Mouse (Mus musculus) Patski (cell line): ENCODE results near the gene Sorcs2. TPM values are rescaled to one million over a fixed set of nuclear protein-coding genes. Genes with fewer than 3 reads are reported as not detected.

Experiments used
- ATAC-seq: fragments of 100-300 bp; one replicate; pipeline ENCODE4 v1.8.0; 2021
- CTCF ChIA-PET: fragments of 350-600 bp; sonication (Branson Sonifier 250); formaldehyde crosslinking; loops from one replicate; lab custom pipeline; 2022; ENCODE audit warnings: inconsistent platforms; lab: Charles Lee
- POLR2A ChIA-PET: fragments of 350-600 bp; sonication (Branson Sonifier 250); formaldehyde crosslinking; loops from one replicate; lab custom pipeline; 2022; ENCODE audit warnings: antibody characterized with exemption, inconsistent platforms; lab: Charles Lee
- DNase-seq: peaks from one replicate; pipeline ENCODE4 v3.0.0-alpha.2; 2011; ENCODE audit warnings: low read depth, low spot score
- H3K27me3 ChIP-seq: fragments of 371-371 bp; one replicate; pipeline ENCODE4 v1.5.1; 2021
- CTCF ChIP-seq: fragments of 100-300 bp; IDR thresholded peaks from one replicate; pipeline ENCODE4 v1.5.1; 2021
- in situ Hi-C: fragments of 300-500 bp; cut with MboI; formaldehyde crosslinking; loops from 3 replicates; pipeline ENCODE4 v1.11.1; 2018; ENCODE audit warnings: low pct_unique_long_range_greater_than_20kb, mixed read lengths
- polyA plus RNA-seq: library from polyadenylated mRNA; unstranded; gene quantifications from one replicate; pipeline ENCODE4 v1.2.3, GENCODE M21; 2021

Sorcs2 gene
- polyA plus RNA-seq, 1 experiment from 2014 or later, result 9.9 TPM

DNA sequence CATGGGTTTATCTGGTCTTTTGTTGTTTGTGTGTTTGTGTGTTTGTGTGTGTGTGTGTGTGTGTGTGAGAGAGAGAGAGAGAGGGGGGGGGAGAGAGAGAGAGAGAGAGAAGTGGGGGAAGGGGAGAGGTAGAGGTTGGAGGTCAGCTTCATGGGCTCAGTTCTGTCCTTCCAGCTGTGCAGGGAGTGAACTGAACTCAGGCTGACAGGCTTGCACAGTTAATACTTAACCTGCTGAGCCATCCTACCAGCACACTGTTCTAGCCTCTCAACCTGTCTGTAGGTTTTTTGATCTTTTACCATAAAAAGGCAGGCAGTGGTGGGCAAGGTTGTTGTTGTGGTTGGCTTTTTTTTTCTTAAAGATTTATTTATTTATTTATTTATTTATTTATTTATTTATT is 26.7 kb upstream of the Sorcs2 start:
- in situ Hi-C loops, result no loop called here
- POLR2A ChIA-PET, result no interaction called here
- ATAC-seq, result no peak
- H3K27me3 ChIP-seq, result no peaks in the 10 kb centered on the region
- CTCF ChIA-PET, result no interaction called here
- no peak for TF ChIP-seq CTCF
- no peak for DNase-seq

GRCm38 (mm10) chr5:36422689-36423088 is 24.8 kb upstream of the Sorcs2 start:
- in situ Hi-C loops, result no loop called here
- POLR2A ChIA-PET, result no interaction called here
- ATAC-seq, result peak; percentile 36
- DNase-seq, result no peak
- CTCF ChIA-PET, result no interaction called here
- H3K27me3 ChIP-seq, result no peaks in the 10 kb centered on the region
- TF ChIP-seq CTCF, result no peak

DNA sequence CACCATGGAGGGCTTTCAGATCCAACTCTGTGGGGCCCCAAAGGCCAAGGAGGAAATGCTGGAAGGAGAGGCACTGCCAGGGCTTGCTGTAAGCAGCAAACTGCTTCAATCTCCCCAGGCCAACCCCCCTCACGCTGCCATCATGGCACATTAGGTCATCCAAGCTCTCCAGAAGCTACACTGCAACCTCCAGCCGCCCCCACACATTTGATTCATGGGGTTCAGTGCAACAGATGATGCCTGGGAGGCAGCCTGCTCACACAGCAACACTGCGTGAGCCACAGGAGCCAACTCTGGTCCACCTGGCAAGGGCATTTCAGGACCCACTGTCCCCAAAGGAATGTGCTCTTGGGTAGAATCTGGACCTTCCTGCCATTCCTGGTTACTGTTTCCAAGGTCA is 21.9 kb upstream of the Sorcs2 start:
- ATAC-seq, result no peak
- ChIA-PET POLR2A (no interaction called here), CTCF (no interaction called here)

DNA sequence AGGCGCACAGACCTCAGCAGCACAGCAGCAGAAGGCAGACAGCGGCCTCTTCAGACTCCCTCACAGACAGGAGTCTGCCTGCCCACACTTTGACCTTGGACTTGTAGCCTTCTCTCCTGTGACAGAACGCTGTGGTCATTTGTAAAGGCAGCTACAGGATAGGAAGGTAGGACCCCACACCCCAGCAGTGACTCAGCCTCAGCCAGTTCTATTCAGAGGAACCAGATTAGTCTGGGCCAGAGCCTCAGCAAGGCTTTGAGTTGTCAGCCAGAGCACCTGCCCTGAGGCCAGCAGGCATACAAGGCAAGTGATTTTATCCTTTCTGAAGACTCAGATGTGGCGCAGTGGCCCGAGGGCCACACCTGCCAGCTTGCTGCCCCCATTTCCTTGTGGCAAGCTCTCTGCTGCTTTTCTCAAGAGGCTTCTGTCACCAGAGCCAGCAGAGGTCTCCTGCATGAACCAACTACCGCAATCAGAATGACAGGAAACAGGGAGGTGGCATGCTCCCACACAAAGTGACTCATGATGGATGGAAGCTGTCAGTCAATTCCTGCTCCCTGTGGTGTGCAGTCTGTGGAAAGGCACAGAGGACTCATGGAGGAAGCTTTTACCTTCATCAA is 16.9 kb upstream of the Sorcs2 start:
- in situ Hi-C loops, result no loop called here
- POLR2A ChIA-PET, result no interaction called here
- ATAC-seq (no peak), DNase-seq (no peak)
- no peak for TF ChIP-seq CTCF
- H3K27me3 ChIP-seq, result no peaks in the 10 kb centered on the region
- CTCF ChIA-PET, result no interaction called here

More for the DNA sequence above, 21.9 kb upstream of the Sorcs2 start:
- TF ChIP-seq CTCF, result no peak
- DNase-seq, result no peak
- in situ Hi-C loops, result no loop called here
- H3K27me3 ChIP-seq, result no peaks in the 10 kb centered on the region

- in situ Hi-C loops, result loop anchor here (5.0 kb wide), 2 partner anchors 76 to 251 kb away; no protein-coding TSS in a partner anchor
- CTCF ChIA-PET, result interaction anchor here (0.9 to 3.9 kb wide), 16 partner anchors 55 to 416 kb away, joined by 3 to 35 read pairs (median 3); no protein-coding TSS in a partner anchor
- ATAC-seq (no peak), DNase-seq (no peak)
- peaks cover 6% of the 10 kb centered on the region for H3K27me3 ChIP-seq
- POLR2A ChIA-PET, result no interaction called here
- TF ChIP-seq CTCF, result no peak
Observed at GRCm38 (mm10) chr5:36398463-36399364, 775 bp upstream of the Sorcs2 start.

GRCm38 (mm10) chr5:36397384-36397759 is 567 bp downstream of the Sorcs2 start:
- no peak for ATAC-seq
- DNase-seq, result no peak
- H3K27me3 ChIP-seq, result peaks cover 3% of the 10 kb centered on the region
- in situ Hi-C loops, result loop anchor here (5.0 kb wide), 2 partner anchors 75 to 250 kb away; no protein-coding TSS in a partner anchor
- ChIA-PET CTCF (interaction anchor here (0.9 to 3.9 kb wide), 8 partner anchors 54 to 363 kb away, joined by 3 to 35 read pairs (median 4); no protein-coding TSS in a partner anchor), POLR2A (no interaction called here)
- TF ChIP-seq CTCF, result no peak

GRCm38 (mm10) chr5:36396491-36397383 is 1.2 kb downstream of the Sorcs2 start:
- ChIA-PET POLR2A (no interaction called here), CTCF (interaction anchor here (0.6 to 3.9 kb wide), 20 partner anchors 10 to 362 kb away, joined by 3 to 35 read pairs (median 4); no protein-coding TSS in a partner anchor)
- ATAC-seq, result no peak
- TF ChIP-seq CTCF, result no peak
- no peak for DNase-seq
- in situ Hi-C loops, result loop anchor here (5.0 kb wide), 2 partner anchors 74 to 249 kb away; no protein-coding TSS in a partner anchor
- no peaks in the 10 kb centered on the region for H3K27me3 ChIP-seq

DNA sequence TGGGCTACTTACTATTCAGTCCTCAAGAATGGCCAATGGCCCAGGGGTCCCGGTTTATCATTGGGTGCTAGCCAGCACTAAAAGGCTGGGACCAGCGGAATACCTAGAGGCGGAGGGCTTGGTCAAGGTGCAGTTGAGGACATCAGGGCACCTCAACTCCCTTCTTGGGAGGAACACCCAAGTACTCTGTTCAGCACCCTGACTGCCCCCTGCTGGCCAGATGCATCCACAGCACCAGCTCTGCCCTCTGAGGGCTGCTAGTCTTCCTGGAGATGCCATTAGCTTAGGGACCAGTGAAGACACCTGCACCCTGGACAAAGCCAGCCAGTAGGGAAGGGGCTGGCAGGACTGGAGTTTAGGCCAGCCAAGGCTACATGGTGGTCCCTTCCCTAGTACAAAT is 1.9 kb downstream of the Sorcs2 start:
- no peak for TF ChIP-seq CTCF
- DNase-seq (no peak), ATAC-seq (no peak)
- H3K27me3 ChIP-seq, result no peaks in the 10 kb centered on the region
- in situ Hi-C loops, result loop anchor here (5.0 kb wide), 2 partner anchors 74 to 249 kb away; no protein-coding TSS in a partner anchor
- POLR2A ChIA-PET, result no interaction called here
- CTCF ChIA-PET, result interaction anchor here (0.6 to 2.3 kb wide), 15 partner anchors 10 to 204 kb away, joined by 3 to 9 read pairs (median 4); no protein-coding TSS in a partner anchor

DNA sequence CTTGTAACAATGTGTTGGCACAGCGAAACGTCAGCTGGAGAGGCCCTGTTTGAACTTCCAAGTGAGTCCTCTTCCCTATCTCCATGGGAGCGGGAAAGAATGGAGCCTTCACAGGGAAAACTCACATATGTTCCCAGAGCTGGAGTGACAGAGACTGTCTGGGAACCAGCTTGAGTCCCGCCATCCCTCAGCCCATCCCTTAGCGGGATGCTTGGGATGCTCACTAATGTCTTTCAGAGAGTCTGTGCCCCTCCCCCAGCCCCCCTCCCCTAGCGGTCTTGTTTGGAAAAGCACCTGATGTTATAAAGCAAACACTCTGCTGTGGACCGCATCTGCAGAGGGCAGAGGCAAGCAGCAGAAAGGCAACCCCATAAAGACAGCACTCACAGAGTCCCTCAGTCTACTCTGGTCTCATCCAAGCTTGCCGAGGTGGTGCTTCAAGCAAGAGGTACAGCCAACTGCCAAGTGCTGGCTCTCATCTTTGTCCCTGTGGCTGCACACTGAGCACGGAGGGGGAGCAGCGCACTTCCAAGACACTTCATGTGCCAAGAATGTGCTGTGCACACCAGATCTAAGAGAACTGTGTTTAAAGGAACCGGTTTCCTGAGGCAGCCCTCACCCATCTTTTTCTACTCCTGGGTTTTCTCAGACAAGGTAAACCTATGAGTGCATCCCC is 3.0 kb downstream of the Sorcs2 start:
- no peaks in the 10 kb centered on the region for H3K27me3 ChIP-seq
- CTCF ChIA-PET, result interaction anchor here (1.2 to 2.3 kb wide), 8 partner anchors 8 to 203 kb away, joined by 3 to 9 read pairs (median 6); no protein-coding TSS in a partner anchor
- TF ChIP-seq CTCF, result no peak
- DNase-seq (no peak), ATAC-seq (no peak)
- in situ Hi-C loops, result loop anchor here (5.0 kb wide), 2 partner anchors 73 to 248 kb away; no protein-coding TSS in a partner anchor
- POLR2A ChIA-PET, result no interaction called here
